Mouse (Mus musculus) midbrain, embryonic 10.5 days (tissue): Measurements from ENCODE around the gene Gtf2ird2. TPM values are rescaled to one million over a fixed set of nuclear protein-coding genes. Genes with fewer than 3 reads are reported as not detected.

Source experiments
- DNase-seq: peaks from one replicate; pipeline ENCODE4 v3.0.0-alpha.2; 2017; ENCODE audit warnings: low spot score
- H3K27ac ChIP-seq: fragments of 300-500 bp; sonication (generic); replicated peaks from 2 replicates; pipeline ENCODE4 v1.5.1; 2016; ENCODE audit warnings: mild to moderate bottlenecking
- H3K27me3 ChIP-seq: fragments of 300-500 bp; sonication (generic); 2 replicates; pipeline ENCODE4 v1.6.1; 2016; ENCODE audit warnings: low read depth, mild to moderate bottlenecking; ENCODE audit not compliant: poor library complexity, severe bottlenecking
- H3K36me3 ChIP-seq: fragments of 300-500 bp; sonication (generic); 2 replicates; pipeline ENCODE4 v1.6.1; 2016; ENCODE audit warnings: mild to moderate bottlenecking, moderate library complexity
- H3K4me1 ChIP-seq: fragments of 300-500 bp; sonication (generic); 2 replicates; pipeline ENCODE4 v1.6.1; 2016
- H3K4me3 ChIP-seq: fragments of 300-500 bp; sonication (generic); 2 replicates; pipeline ENCODE4 v1.5.1; 2016; ENCODE audit warnings: mild to moderate bottlenecking, moderate library complexity
- H3K9me3 ChIP-seq: fragments of 300-500 bp; sonication (generic); replicated peaks from 2 replicates; pipeline ENCODE4 v1.6.1; 2016; ENCODE audit warnings: mild to moderate bottlenecking
- WGBS: fragments of 180-500 bp; shearing (Covaris S2); methylation state at CpG from one replicate; pipeline ENCODE4 v1.1.7; 2016; 5-methylcytosine and 5-hydroxymethylcytosine counted together
- polyA plus RNA-seq: library from polyadenylated mRNA; unstranded; fragments of >200 nt; fragmentation: Nextera tagmentation; extraction: Ambion mirVana; gene quantifications from 2 replicates; pipeline ENCODE4 v1.2.1, GENCODE M21; 2016

Gene Gtf2ird2
- polyA plus RNA-seq, result 7.1 and 8.9 TPM in 2 replicates

DNA sequence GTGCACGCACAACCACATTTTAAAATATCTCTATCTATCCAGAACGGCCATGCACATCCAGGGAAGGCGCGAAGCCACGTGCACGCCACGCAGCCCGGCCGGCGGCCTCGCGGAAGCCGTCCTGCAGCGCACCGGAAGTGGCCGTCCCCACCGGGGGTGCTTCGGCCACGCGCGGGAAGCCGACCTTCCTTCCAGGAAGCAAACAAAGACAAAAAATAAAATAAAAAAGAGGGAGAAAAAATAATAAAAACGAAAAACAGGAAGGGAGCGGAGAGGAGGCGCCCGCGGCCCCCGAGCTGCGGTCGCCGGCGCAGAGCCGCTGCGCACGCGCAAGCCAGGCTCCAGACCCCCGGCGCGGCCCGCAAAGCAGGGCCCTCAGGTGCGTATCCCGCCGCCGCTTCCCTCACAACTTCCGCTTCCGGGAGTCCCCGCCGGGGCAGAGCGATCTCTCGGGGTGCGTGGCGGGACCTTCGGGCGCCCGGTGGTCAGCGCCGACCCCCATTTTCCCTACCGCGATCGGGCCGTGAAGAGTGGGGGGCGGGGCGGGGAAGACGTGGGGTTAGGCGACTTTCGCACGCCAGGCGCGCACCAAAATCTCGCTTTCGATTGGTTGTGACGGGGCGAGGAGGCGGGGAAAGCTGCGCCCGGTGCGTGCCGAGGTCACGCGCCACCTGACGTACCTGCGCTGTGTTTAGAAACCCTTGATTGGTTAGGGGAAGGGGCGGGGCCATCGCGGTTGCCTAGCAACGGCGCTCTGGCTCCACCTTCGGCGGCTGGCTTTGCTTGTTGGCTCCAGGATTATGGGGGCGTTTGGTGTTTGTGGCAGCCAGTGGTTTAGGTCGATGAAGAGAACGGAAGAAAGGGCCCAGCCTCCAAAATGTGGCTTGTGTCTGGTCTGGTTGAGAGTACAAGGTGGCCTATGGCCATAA is at the start of gene Gtf2ird2:
Gtf2ird2 (plus strand) TSS at position 140 of the 929 bp plus-strand sequence.
- Histone ChIP-seq H3K27ac (peak within 1 kb of the TSS; percentile 99), H3K4me3 (peak within 1 kb of the TSS; percentile 79), H3K4me1 (peaks cover 19% of the 10 kb centered on the region), H3K27me3 (no peaks in the 10 kb centered on the region), H3K36me3 (no peaks in the 10 kb centered on the region), H3K9me3 (no peaks in the 10 kb centered on the region)
- WGBS, result under 1% methylated on average over 92 of the region's 92 CpGs
- DNase-seq, result peak; percentile 98

GRCm38 (mm10) chr5:134136022-134136421 is 47.8 kb upstream of the Gtf2ird2 start:
- Histone ChIP-seq H3K4me3 (no peak overlapping the region), H3K27ac (no peak overlapping the region), H3K4me1 (peaks cover 16% of the 10 kb centered on the region), H3K27me3 (no peaks in the 10 kb centered on the region), H3K36me3 (peaks cover 70% of the 10 kb centered on the region), H3K9me3 (no peaks in the 10 kb centered on the region)
- WGBS, result 92% methylated on average over 12 of the region's 12 CpGs
- no peak for DNase-seq

DNA sequence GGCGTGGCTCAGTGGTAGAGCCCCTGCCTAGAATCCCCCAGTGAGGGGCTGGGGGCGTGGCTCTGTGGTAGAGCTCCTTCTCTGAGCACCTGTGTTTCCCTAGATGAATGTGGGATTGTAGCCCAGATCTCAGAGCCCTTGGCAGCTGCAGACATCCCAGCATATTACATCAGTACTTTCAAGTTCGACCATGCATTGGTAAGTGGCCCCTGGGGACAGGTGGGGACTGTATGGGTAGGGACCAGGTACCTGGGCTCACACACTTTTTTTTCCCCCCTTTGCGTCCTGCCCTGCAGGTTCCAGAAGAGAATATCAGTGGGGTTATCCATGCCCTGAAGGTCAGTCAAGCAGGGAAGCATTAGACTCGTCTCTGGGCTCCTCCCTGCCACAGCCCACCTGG is 45.9 kb upstream of the Gtf2ird2 start:
- Histone ChIP-seq H3K4me1 (no peaks in the 10 kb centered on the region), H3K36me3 (peaks cover 78% of the 10 kb centered on the region), H3K27ac (no peak overlapping the region), H3K27me3 (no peaks in the 10 kb centered on the region), H3K9me3 (peaks cover 3% of the 10 kb centered on the region), H3K4me3 (no peak overlapping the region)
- DNase-seq, result no peak
- 90% methylated on average over 5 of the region's 5 CpGs for WGBS

GRCm38 (mm10) chr5:134139429-134139828 is 44.4 kb upstream of the Gtf2ird2 start:
- Histone ChIP-seq H3K27ac (no peak overlapping the region), H3K4me3 (no peak overlapping the region), H3K36me3 (peaks cover 76% of the 10 kb centered on the region), H3K9me3 (peaks cover 3% of the 10 kb centered on the region), H3K4me1 (no peaks in the 10 kb centered on the region), H3K27me3 (no peaks in the 10 kb centered on the region)
- WGBS, result 90% methylated on average over 6 of the region's 6 CpGs
- DNase-seq, result no peak

DNA sequence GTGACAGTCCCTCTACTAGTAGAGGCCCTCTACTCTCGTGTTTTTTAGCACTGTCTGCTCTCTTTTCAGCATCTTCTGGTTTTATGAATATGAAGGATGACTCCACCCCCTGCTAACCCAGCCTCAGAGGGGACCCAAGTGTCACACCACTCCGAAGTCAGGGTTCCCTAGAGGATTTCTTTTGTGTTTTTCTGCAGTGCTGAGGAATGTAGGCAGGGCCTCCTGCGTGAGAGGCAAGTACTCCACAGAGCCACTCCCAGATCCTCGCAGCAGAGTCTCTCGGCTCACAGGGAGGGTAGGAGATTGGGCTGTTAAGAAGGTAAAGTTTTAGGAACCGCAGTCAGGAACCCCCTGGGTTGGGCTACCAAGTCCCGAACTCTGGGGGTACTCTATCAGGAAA is 42.6 kb upstream of the Gtf2ird2 start:
- Histone ChIP-seq H3K4me1 (no peaks in the 10 kb centered on the region), H3K4me3 (no peak overlapping the region), H3K36me3 (peaks cover 71% of the 10 kb centered on the region), H3K27ac (no peak overlapping the region), H3K27me3 (no peaks in the 10 kb centered on the region), H3K9me3 (peaks cover 7% of the 10 kb centered on the region)
- DNase-seq, result no peak
- 76% methylated on average over 7 of the region's 7 CpGs for WGBS

DNA sequence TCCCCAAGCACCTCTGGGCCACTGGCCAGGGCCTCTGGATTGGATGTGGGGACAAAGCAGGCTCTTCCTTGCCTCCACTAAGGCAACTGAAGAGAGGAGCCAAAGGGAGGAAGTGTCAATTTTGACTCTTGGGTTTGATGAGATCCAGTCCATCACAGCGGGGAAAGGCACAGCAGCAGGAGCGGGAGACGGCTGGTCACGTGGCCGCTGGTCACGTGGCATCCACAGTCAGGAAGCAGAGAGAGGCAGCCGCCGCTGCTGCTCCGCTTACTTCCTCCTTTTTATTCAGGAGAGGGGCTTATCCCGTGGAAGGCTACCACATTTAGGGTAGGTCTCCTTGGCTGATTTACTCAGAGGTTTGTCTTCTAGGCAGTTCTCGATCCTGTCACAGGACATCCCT is 41.4 kb upstream of the Gtf2ird2 start:
- H3K9me3 ChIP-seq, result peaks cover 7% of the 10 kb centered on the region
- H3K4me1 ChIP-seq, result no peaks in the 10 kb centered on the region
- no peak for DNase-seq
- no peak overlapping the region for H3K4me3 ChIP-seq
- H3K27me3 ChIP-seq, result no peaks in the 10 kb centered on the region
- WGBS, result 78% methylated on average over 11 of the region's 11 CpGs
- H3K27ac ChIP-seq, result no peak overlapping the region
- peaks cover 66% of the 10 kb centered on the region for H3K36me3 ChIP-seq

GRCm38 (mm10) chr5:134144986-134145385 is 38.8 kb upstream of the Gtf2ird2 start:
- 92% methylated on average over 8 of the region's 8 CpGs for WGBS
- H3K9me3 ChIP-seq, result peaks cover 7% of the 10 kb centered on the region
- H3K4me1 ChIP-seq, result no peaks in the 10 kb centered on the region
- H3K27me3 ChIP-seq, result no peaks in the 10 kb centered on the region
- no peak for DNase-seq
- H3K27ac ChIP-seq, result no peak overlapping the region
- H3K4me3 ChIP-seq, result no peak overlapping the region
- peaks cover 72% of the 10 kb centered on the region for H3K36me3 ChIP-seq

DNA sequence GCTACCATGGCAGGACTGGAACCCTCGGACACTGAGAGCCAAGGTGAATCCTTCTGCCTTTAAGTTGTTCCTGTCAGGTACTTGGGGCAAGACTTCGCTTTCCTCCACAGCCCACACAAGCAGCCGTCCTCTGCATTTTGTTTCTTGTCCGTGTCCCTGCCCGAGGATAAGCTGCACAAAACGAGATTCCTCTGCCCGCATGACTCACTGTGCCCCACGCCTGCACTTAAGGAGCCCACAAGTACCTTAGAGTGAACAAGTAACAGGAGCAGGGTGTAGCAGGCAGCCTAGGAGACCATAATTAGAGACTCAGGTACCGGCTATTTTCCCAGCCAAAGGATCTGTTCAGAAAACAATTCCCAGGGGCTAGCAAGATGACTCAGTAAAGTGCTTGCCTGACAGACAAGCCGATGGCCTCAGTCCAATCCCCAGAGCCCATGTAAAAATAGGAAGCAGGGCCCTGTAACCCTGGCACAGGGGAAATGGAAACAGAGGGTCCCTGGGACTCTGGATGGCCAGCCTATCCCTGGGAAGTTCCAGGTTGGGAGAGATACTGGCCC is 36.5 kb upstream of the Gtf2ird2 start:
- H3K4me3 ChIP-seq, result no peak overlapping the region
- peaks cover 82% of the 10 kb centered on the region for H3K36me3 ChIP-seq
- no peaks in the 10 kb centered on the region for H3K27me3 ChIP-seq
- H3K27ac ChIP-seq, result no peak overlapping the region
- H3K4me1 ChIP-seq, result no peaks in the 10 kb centered on the region
- DNase-seq, result no peak
- peaks cover 7% of the 10 kb centered on the region for H3K9me3 ChIP-seq
- 90% methylated on average over 10 of the region's 10 CpGs for WGBS

- 89% methylated on average over 4 of the region's 4 CpGs for WGBS
- Histone ChIP-seq H3K4me1 (no peaks in the 10 kb centered on the region), H3K36me3 (peaks cover 83% of the 10 kb centered on the region), H3K27me3 (no peaks in the 10 kb centered on the region), H3K9me3 (peaks cover 4% of the 10 kb centered on the region; the same call in 1 of the 2 replicates), H3K27ac (no peak overlapping the region), H3K4me3 (no peak overlapping the region)
- no peak for DNase-seq
These were observed 35.7 kb upstream of the Gtf2ird2 start for GRCm38 (mm10) chr5:134148153-134148552.

DNA sequence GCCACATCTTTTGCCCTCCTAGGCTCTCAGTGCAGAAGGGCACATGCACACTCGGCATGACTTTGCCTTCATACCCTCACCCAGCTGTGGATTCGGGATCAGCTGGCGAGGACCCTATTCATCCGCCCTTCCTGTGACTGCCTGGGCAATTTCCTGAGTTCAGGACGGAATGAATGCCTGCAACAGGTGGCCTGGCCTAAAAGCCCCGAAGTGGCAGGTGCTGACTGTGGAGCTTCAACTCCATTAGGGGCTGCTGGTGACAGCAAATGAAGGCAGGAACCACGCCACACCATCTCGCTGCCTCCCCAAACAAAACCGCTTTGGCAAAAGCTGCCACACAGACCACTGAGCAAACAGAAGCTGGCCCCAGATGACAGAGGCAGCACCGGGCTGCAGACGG is 31.9 kb upstream of the Gtf2ird2 start:
- H3K36me3 ChIP-seq, result peaks cover 98% of the 10 kb centered on the region
- no peak overlapping the region for H3K4me3 ChIP-seq
- 90% methylated on average over 11 of the region's 11 CpGs for WGBS
- H3K9me3 ChIP-seq, result no peaks in the 10 kb centered on the region
- no peak overlapping the region for H3K27ac ChIP-seq
- H3K4me1 ChIP-seq, result no peaks in the 10 kb centered on the region
- H3K27me3 ChIP-seq, result no peaks in the 10 kb centered on the region
- DNase-seq, result no peak

DNA sequence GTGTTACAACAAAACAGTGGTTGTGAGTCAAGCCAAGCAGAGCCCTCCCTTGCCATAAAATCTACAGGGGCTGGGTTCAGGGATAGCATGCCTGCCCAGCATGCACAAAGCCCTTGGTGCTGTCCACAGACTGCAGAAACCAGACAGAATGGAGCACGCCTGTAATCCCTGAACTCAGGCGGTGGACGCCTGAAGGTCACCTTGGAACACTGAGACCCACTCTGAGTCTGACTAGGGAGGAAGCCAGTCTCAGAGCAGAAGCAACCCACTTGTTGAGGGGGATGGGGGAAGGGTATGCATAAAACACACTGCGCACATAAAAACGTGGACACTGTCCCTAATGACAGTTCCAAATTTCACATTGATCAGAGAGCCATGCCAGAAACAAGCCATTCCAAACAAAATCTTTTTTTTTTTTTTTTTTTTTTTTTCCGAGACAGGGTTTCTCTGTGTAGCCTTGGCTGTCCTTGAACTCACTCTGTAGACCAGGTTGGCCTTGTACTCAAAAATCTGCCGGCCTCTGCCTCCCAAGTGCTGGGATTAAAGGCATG is 27.8 kb upstream of the Gtf2ird2 start:
- peaks cover 98% of the 10 kb centered on the region for H3K36me3 ChIP-seq
- no peak overlapping the region for H3K4me3 ChIP-seq
- H3K9me3 ChIP-seq, result no peaks in the 10 kb centered on the region
- no peaks in the 10 kb centered on the region for H3K27me3 ChIP-seq
- WGBS, result 91% methylated on average over 7 of the region's 7 CpGs
- H3K4me1 ChIP-seq, result no peaks in the 10 kb centered on the region
- H3K27ac ChIP-seq, result no peak overlapping the region
- no peak for DNase-seq

GRCm38 (mm10) chr5:134164688-134165087 is 19.1 kb upstream of the Gtf2ird2 start:
- H3K36me3 ChIP-seq, result peaks cover 91% of the 10 kb centered on the region
- no peaks in the 10 kb centered on the region for H3K27me3 ChIP-seq
- DNase-seq, result no peak
- no peak overlapping the region for H3K4me3 ChIP-seq
- no peak overlapping the region for H3K27ac ChIP-seq
- H3K9me3 ChIP-seq, result no peaks in the 10 kb centered on the region
- no peaks in the 10 kb centered on the region for H3K4me1 ChIP-seq
- 91% methylated on average over 5 of the region's 5 CpGs for WGBS

GRCm38 (mm10) chr5:134166642-134167041 is 17.2 kb upstream of the Gtf2ird2 start:
- Histone ChIP-seq H3K9me3 (no peaks in the 10 kb centered on the region), H3K27ac (no peak overlapping the region), H3K4me1 (no peaks in the 10 kb centered on the region), H3K4me3 (no peak overlapping the region), H3K27me3 (no peaks in the 10 kb centered on the region), H3K36me3 (peaks cover 88% of the 10 kb centered on the region)
- DNase-seq, result no peak
- 95% methylated on average over 7 of the region's 7 CpGs for WGBS
